Mouse (Mus musculus) small intestine, adult 2 months (tissue): ENCODE results near the gene Gm10974. TPM values are rescaled to one million over a fixed set of nuclear protein-coding genes. Genes with fewer than 3 reads are reported as not detected.

ENCODE experiments used
- H3K27ac ChIP-seq: fragments of 200-500 bp; 2 replicates; pipeline ENCODE4 v1.5.1; 2012; ENCODE audit warnings: low read depth, low read length, control low read depth, inconsistent platforms; ENCODE audit not compliant: insufficient read depth
- H3K27me3 ChIP-seq: fragments of 200-500 bp; 2 replicates; pipeline ENCODE4 v1.6.1; 2012; ENCODE audit warnings: mild to moderate bottlenecking, moderate library complexity, low read length, inconsistent platforms; ENCODE audit not compliant: control insufficient read depth, insufficient read depth
- H3K36me3 ChIP-seq: fragments of 200-500 bp; 2 replicates; pipeline ENCODE4 v1.6.1; 2012; ENCODE audit warnings: mild to moderate bottlenecking, low read length, control low read depth, inconsistent platforms; ENCODE audit not compliant: control insufficient read depth, insufficient read depth
- H3K4me1 ChIP-seq: fragments of 200-500 bp; 2 replicates; pipeline ENCODE4 v1.6.1; 2012; ENCODE audit warnings: low read length, inconsistent platforms, mixed read lengths; ENCODE audit not compliant: control insufficient read depth, insufficient read depth, insufficient read length
- H3K4me3 ChIP-seq: fragments of 200-500 bp; 2 replicates; pipeline ENCODE4 v1.5.1; 2012; ENCODE audit warnings: low read depth, mild to moderate bottlenecking, control low read depth, inconsistent platforms, low read length, moderate library complexity
- CTCF ChIP-seq: fragments of 200-500 bp; IDR thresholded peaks from 2 replicates; pipeline ENCODE4 v1.5.1; 2012; ENCODE audit warnings: low read depth, mild to moderate bottlenecking, control low read depth, inconsistent platforms, low read length, moderate library complexity, mixed read lengths; ENCODE audit not compliant: insufficient replicate concordance, insufficient read length; ENCODE audit errors: extremely low read depth
- POLR2A ChIP-seq: fragments of 200-500 bp; IDR thresholded peaks from 2 replicates; pipeline ENCODE4 v1.6.1; 2012; ENCODE audit warnings: low read depth, mild to moderate bottlenecking, control low read depth, inconsistent platforms, low read length, moderate library complexity
- WGBS: fragments of 180-500 bp; shearing (Covaris S2); methylation state at CpG from one replicate; pipeline ENCODE4 v1.1.7; 2018; 5-methylcytosine and 5-hydroxymethylcytosine counted together
- polyA plus RNA-seq: library from polyadenylated mRNA; depleted of rRNA; stranded (reverse); fragments of >200 nt; gene quantifications from 2 replicates; pipeline ENCODE4 v1.2.3, GENCODE M21; 2012

The Gm10974 gene
- polyA plus RNA-seq, 1 experiment, result not detected

GRCm38 (mm10) chr7:66332340-66332739, 33.4 kb upstream of the Gm10974 start:
- no peaks in the 10 kb centered on the region for H3K4me1 ChIP-seq
- WGBS, result 76% methylated on average over 8 of the region's 8 CpGs
- TF ChIP-seq CTCF (no peak), POLR2A (no peak)
- H3K4me3 ChIP-seq, result no peak overlapping the region
- H3K27me3 ChIP-seq, result no peaks in the 10 kb centered on the region
- peaks cover 26% of the 10 kb centered on the region for H3K36me3 ChIP-seq
- no peak overlapping the region for H3K27ac ChIP-seq

DNA sequence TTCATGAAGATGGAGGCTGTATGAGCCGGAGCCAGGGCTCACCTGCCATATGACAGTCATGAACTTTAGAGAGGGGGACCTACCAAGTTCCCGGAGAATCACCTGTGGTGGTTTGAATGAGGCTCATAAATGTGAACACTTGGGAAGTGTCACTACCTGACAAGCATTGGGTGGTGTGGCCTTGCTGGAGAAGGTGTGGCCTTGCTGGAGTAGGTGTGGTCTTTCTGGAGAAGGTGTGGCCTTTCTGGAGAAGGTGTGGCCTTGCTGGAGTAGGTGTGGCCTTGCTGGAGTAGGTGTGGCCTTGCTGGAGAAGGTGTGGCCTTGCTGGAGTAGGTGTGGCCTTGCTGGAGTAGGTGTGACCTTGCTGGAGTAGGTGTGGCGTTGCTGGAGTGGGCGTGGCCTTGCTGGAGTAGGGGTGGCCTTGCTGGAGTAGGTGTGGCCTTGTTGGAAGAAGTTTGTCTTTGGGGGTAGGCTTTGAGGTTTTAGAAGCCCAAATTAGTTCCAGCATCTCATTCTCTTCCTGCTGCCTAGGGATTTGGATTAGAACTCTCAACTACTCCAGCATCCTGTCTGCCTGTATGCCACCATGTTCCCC, 31.7 kb upstream of the Gm10974 start:
- Histone ChIP-seq H3K36me3 (peaks cover 27% of the 10 kb centered on the region), H3K27me3 (no peaks in the 10 kb centered on the region), H3K4me3 (no peak overlapping the region), H3K4me1 (no peaks in the 10 kb centered on the region), H3K27ac (no peak overlapping the region)
- TF ChIP-seq CTCF (no peak), POLR2A (no peak)
- 88% methylated on average over 4 of the region's 4 CpGs for WGBS

GRCm38 (mm10) chr7:66336955-66337354, 28.8 kb upstream of the Gm10974 start:
- peaks cover 20% of the 10 kb centered on the region for H3K36me3 ChIP-seq
- peaks cover 4% of the 10 kb centered on the region; the same call in 1 of the 2 replicates for H3K4me1 ChIP-seq
- TF ChIP-seq POLR2A (no peak), CTCF (no peak)
- no peak overlapping the region for H3K4me3 ChIP-seq
- H3K27ac ChIP-seq, result no peak overlapping the region
- 72% methylated on average over 2 of the region's 2 CpGs for WGBS
- no peaks in the 10 kb centered on the region for H3K27me3 ChIP-seq

DNA sequence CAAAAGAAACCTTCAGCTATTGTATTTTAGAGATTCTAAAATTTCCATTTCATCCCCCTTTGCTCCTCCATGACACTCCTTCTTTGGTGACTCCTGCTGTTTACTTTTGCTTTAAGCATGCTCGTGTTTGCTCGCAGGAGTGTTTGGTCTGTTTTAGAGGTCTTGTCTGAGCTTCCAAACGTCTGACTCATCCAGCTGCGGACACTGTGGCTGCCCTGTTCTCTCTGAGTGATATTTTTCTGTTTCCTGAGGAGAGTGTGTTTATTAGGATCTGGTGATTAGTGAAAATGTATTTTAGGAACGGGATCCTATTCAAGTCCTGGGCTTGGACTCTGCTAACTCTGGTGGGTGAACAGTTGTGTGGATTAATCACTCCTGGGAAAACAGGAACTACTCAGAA, 26.1 kb upstream of the Gm10974 start:
- Histone ChIP-seq H3K27ac (peak overlapping the region; percentile 84), H3K36me3 (peaks cover 12% of the 10 kb centered on the region), H3K4me1 (peaks cover 4% of the 10 kb centered on the region; the same call in 1 of the 2 replicates), H3K27me3 (no peaks in the 10 kb centered on the region), H3K4me3 (no peak overlapping the region)
- TF ChIP-seq POLR2A, result no peak
- no peak for TF ChIP-seq CTCF
- 42% methylated on average over 5 of the region's 5 CpGs for WGBS

DNA sequence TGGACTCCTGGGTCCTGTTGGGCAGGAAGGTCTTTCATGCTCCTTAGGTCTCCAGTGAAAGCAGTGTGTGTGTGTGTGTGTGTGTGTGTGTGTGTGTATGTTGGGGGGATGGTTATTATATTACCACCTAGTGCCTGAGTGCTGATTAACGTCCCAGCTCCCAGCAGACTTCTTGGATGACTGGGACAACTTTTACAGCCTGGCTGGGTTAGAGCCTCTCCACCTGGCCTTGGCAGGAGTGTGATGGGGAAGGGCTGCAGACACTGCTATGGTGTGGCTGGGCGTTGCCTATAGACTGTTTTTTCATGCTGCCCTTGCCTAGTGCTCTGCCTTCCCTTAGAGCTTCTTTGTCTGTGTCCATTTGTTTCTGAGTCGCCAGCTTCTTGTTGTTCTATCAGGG, 25.7 kb upstream of the Gm10974 start:
- peak overlapping the region; percentile 72 for H3K27ac ChIP-seq
- H3K36me3 ChIP-seq, result peaks cover 8% of the 10 kb centered on the region
- no peak overlapping the region for H3K4me3 ChIP-seq
- no peak for TF ChIP-seq POLR2A
- no peak for TF ChIP-seq CTCF
- H3K4me1 ChIP-seq, result peaks cover 4% of the 10 kb centered on the region; the same call in 1 of the 2 replicates
- no peaks in the 10 kb centered on the region for H3K27me3 ChIP-seq
- WGBS, result 45% methylated on average over 3 of the region's 3 CpGs

DNA sequence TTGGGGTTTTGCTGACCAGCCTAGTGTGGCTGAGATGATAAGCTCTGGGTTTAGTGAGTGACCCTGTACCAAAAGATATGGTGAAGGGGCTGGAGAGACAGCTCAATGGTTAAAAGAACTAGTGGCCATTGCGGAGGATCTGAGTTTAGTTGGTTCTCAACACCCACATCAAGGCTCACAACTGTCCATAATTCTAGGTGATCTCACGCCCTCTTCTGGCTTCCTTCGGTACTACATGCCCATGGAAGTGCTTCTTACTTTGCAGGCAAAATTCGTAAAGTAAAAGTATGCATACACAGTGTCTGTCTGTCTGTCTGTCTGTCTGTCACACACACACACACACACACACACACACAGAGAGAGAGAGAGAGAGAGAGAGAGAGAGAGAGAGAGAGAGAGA, 23.4 kb upstream of the Gm10974 start:
- no peak overlapping the region for H3K4me3 ChIP-seq
- no peak for TF ChIP-seq CTCF
- TF ChIP-seq POLR2A, result no peak
- H3K27me3 ChIP-seq, result no peaks in the 10 kb centered on the region
- peak overlapping the region; percentile 57 for H3K27ac ChIP-seq
- peaks cover 4% of the 10 kb centered on the region; the same call in 1 of the 2 replicates for H3K4me1 ChIP-seq
- WGBS, result 34% methylated on average over 4 of the region's 4 CpGs
- H3K36me3 ChIP-seq, result peaks cover 6% of the 10 kb centered on the region; the same call in 1 of the 2 replicates

DNA sequence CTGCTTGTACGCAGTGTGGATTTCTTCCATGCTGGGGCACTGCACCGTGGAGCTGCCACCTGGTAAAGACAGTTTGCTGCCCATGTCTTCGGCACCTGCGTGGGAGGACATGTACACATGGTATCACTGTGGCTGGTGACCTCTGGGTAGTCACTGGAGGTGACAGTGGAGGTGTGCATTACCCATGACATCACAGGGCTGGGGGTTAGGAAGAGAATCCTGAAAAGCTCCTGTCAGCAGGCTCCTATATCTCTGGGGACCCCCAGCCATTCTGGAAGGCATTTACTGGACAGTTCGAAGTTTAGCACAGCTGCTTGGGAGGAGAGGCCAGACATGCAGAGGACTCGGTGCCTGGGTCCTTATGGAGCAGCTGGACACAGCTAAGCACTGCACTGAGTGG, 22.9 kb upstream of the Gm10974 start:
- Histone ChIP-seq H3K27me3 (no peaks in the 10 kb centered on the region), H3K4me1 (peaks cover 4% of the 10 kb centered on the region; the same call in 1 of the 2 replicates), H3K4me3 (no peak overlapping the region), H3K27ac (peak overlapping the region; percentile 57), H3K36me3 (peaks cover 6% of the 10 kb centered on the region; the same call in 1 of the 2 replicates)
- TF ChIP-seq POLR2A (no peak), CTCF (no peak)
- WGBS, result 83% methylated on average over 6 of the region's 6 CpGs
